Mouse (Mus musculus): Measurements from ENCODE around the gene Fam24b. TPM values are rescaled to one million over a fixed set of nuclear protein-coding genes. Genes with fewer than 3 reads are reported as not detected.

Fam24b gene
- polyA plus RNA-seq, 1 experiment from 2014 or later, result not detected

- ATAC-seq (ENCODE audit: insufficient read depth, low FRiP score, low read depth), result no peak
- H3K36me3 ChIP-seq, result no peaks in the 10 kb centered on the region
- H3K4me2 ChIP-seq, result no peak within 1 kb of the TSS
- H3K9ac ChIP-seq, result no peak within 1 kb of the TSS
- WGBS, result 45% methylated on average over 1 of the region's 1 CpGs
- H3K4me1 ChIP-seq, result 0 out of 2 replicates have a peak, but pooled peaks cover 2% of the 10 kb centered on the region
- H3K4me3 ChIP-seq (replicated peaks), result no peak within 1 kb of the TSS
- no peak within 1 kb of the TSS for H3K27ac ChIP-seq
- H3K27me3 ChIP-seq (replicated peaks), result no peaks in the 10 kb centered on the region
- no peaks in the 10 kb centered on the region for H3K9me3 ChIP-seq
Measured at GRCm38 (mm10) chr7:131333564-131333963, 4.2 kb upstream of the Fam24b start, which contains the start of gene Fam24a. Fam24a (plus strand) TSS chr7:131333864.

GRCm38 (mm10) chr7:131331688-131332087 is 2.4 kb upstream of the Fam24b start:
- WGBS, result 62% methylated on average over 2 of the region's 2 CpGs
- Histone ChIP-seq H3K9me3 (no peaks in the 10 kb centered on the region), H3K27ac (no peak overlapping the region), H3K4me1 (no peaks in the 10 kb centered on the region), H3K9ac (no peak overlapping the region), H3K4me2 (no peak overlapping the region), H3K27me3 (replicated peaks) (no peaks in the 10 kb centered on the region), H3K36me3 (no peaks in the 10 kb centered on the region), H3K4me3 (replicated peaks) (no peak overlapping the region)
- no peak for ATAC-seq (ENCODE audit: insufficient read depth, low FRiP score, low read depth)

GRCm38 (mm10) chr7:131327054-131327453 is 2.3 kb downstream of the Fam24b start:
- Histone ChIP-seq H3K27ac (no peak overlapping the region), H3K27me3 (replicated peaks) (no peaks in the 10 kb centered on the region), H3K4me3 (replicated peaks) (no peak overlapping the region), H3K36me3 (no peaks in the 10 kb centered on the region), H3K9me3 (no peaks in the 10 kb centered on the region), H3K4me2 (no peak overlapping the region), H3K4me1 (no peaks in the 10 kb centered on the region), H3K9ac (no peak overlapping the region)
- 90% methylated on average over 5 of the region's 5 CpGs for WGBS
- ATAC-seq (ENCODE audit: insufficient read depth, low FRiP score, low read depth), result no peak

GRCm38 (mm10) chr7:131322192-131322591 is 7.1 kb downstream of the Fam24b start, which contains the start of gene Cuzd1:
Cuzd1 (minus strand) TSS chr7:131322292.
- Histone ChIP-seq H3K9ac (no peak within 1 kb of the TSS), H3K4me3 (replicated peaks) (no peak within 1 kb of the TSS), H3K36me3 (no peaks in the 10 kb centered on the region), H3K9me3 (no peaks in the 10 kb centered on the region), H3K4me1 (no peaks in the 10 kb centered on the region), H3K27ac (no peak within 1 kb of the TSS), H3K27me3 (replicated peaks) (no peaks in the 10 kb centered on the region), H3K4me2 (no peak within 1 kb of the TSS)
- no peak for ATAC-seq (ENCODE audit: insufficient read depth, low FRiP score, low read depth)
- WGBS, result 72% methylated on average over 2 of the region's 2 CpGs

- H3K27me3 ChIP-seq (replicated peaks), result no peaks in the 10 kb centered on the region
- H3K4me2 ChIP-seq, result no peak overlapping the region
- H3K4me3 ChIP-seq (replicated peaks), result no peak overlapping the region
- 69% methylated on average over 5 of the region's 7 CpGs for WGBS
- H3K36me3 ChIP-seq, result no peaks in the 10 kb centered on the region
- H3K4me1 ChIP-seq, result no peaks in the 10 kb centered on the region
- H3K27ac ChIP-seq, result no peak overlapping the region
- no peaks in the 10 kb centered on the region for H3K9me3 ChIP-seq
- no peak overlapping the region for H3K9ac ChIP-seq
- ATAC-seq (ENCODE audit: insufficient read depth, low FRiP score, low read depth), result no peak
Measured at GRCm38 (mm10) chr7:131318340-131318739, 11.0 kb downstream of the Fam24b start.

- no peaks in the 10 kb centered on the region for H3K9me3 ChIP-seq
- H3K36me3 ChIP-seq, result no peaks in the 10 kb centered on the region
- ATAC-seq (ENCODE audit: insufficient read depth, low FRiP score, low read depth), result no peak
- H3K9ac ChIP-seq, result no peak overlapping the region
- WGBS, result 55% methylated on average over 12 of the region's 12 CpGs
- no peak overlapping the region for H3K27ac ChIP-seq
- H3K4me2 ChIP-seq, result no peak overlapping the region
- no peaks in the 10 kb centered on the region for H3K4me1 ChIP-seq
- H3K27me3 ChIP-seq (replicated peaks), result no peaks in the 10 kb centered on the region
- no peak overlapping the region for H3K4me3 ChIP-seq (replicated peaks)
Measured at GRCm38 (mm10) chr7:131317587-131317986, 11.7 kb downstream of the Fam24b start.

- H3K9me3 ChIP-seq, result no peaks in the 10 kb centered on the region
- 71% methylated on average over 7 of the region's 7 CpGs for WGBS
- no peak overlapping the region for H3K9ac ChIP-seq
- H3K27me3 ChIP-seq (replicated peaks), result no peaks in the 10 kb centered on the region
- no peak for ATAC-seq (ENCODE audit: insufficient read depth, low FRiP score, low read depth)
- no peak overlapping the region for H3K4me3 ChIP-seq (replicated peaks)
- no peak overlapping the region for H3K27ac ChIP-seq
- no peak overlapping the region for H3K4me2 ChIP-seq
- no peaks in the 10 kb centered on the region for H3K4me1 ChIP-seq
- no peaks in the 10 kb centered on the region for H3K36me3 ChIP-seq
Measured at GRCm38 (mm10) chr7:131314493-131314892, 14.8 kb downstream of the Fam24b start.

GRCm38 (mm10) chr7:131306733-131307132 is 22.6 kb downstream of the Fam24b start:
- Histone ChIP-seq H3K4me2 (no peak overlapping the region), H3K9me3 (no peaks in the 10 kb centered on the region), H3K36me3 (no peaks in the 10 kb centered on the region), H3K27ac (no peak overlapping the region), H3K4me1 (no peaks in the 10 kb centered on the region), H3K4me3 (replicated peaks) (no peak overlapping the region), H3K27me3 (replicated peaks) (no peaks in the 10 kb centered on the region), H3K9ac (no peak overlapping the region)
- no peak for ATAC-seq (ENCODE audit: insufficient read depth, low FRiP score, low read depth)
- WGBS, result 69% methylated on average over 5 of the region's 5 CpGs

- WGBS, result 64% methylated on average over 8 of the region's 8 CpGs
- H3K4me1 ChIP-seq, result no peaks in the 10 kb centered on the region
- no peaks in the 10 kb centered on the region for H3K9me3 ChIP-seq
- no peak overlapping the region for H3K27ac ChIP-seq
- ATAC-seq (ENCODE audit: insufficient read depth, low FRiP score, low read depth), result no peak; the same call in 1 of the 2 replicates
- no peak overlapping the region for H3K4me3 ChIP-seq (replicated peaks)
- no peaks in the 10 kb centered on the region for H3K36me3 ChIP-seq
- no peak overlapping the region for H3K4me2 ChIP-seq
- H3K9ac ChIP-seq, result no peak overlapping the region
- no peaks in the 10 kb centered on the region for H3K27me3 ChIP-seq (replicated peaks)
Measured at GRCm38 (mm10) chr7:131303340-131303739, 26.0 kb downstream of the Fam24b start.

- Histone ChIP-seq H3K4me2 (no peak overlapping the region), H3K27ac (no peak overlapping the region), H3K4me1 (no peaks in the 10 kb centered on the region), H3K4me3 (replicated peaks) (no peak overlapping the region), H3K36me3 (no peaks in the 10 kb centered on the region), H3K9ac (no peak overlapping the region), H3K27me3 (replicated peaks) (no peaks in the 10 kb centered on the region), H3K9me3 (no peaks in the 10 kb centered on the region)
- WGBS, result 64% methylated on average over 8 of the region's 8 CpGs
- ATAC-seq (ENCODE audit: insufficient read depth, low FRiP score, low read depth), result no peak
Measured at GRCm38 (mm10) chr7:131297151-131297550, 32.2 kb downstream of the Fam24b start.

Other genes starting within 250 kb of the Fam24b start
- gene 4933402N03Rik, start 183.2 kb downstream of the Fam24b start, polyA plus RNA-seq (2015; fragmentation: Nextera tagmentation; extraction: Ambion mirVana), result not detected in 2 replicates
- 0.01 and 0.03 TPM in 2 replicates for gene 5430419D17Rik, start 155.1 kb downstream of the Fam24b start, polyA plus RNA-seq (2015; fragmentation: Nextera tagmentation; extraction: Ambion mirVana)
- gene Cuzd1, start 7.2 kb downstream of the Fam24b start, polyA plus RNA-seq (2015; fragmentation: Nextera tagmentation; extraction: Ambion mirVana), result 0.36 and 0.40 TPM in 2 replicates
- not detected in 2 replicates for gene Fam24a, start 4.3 kb upstream of the Fam24b start, polyA plus RNA-seq (2015; fragmentation: Nextera tagmentation; extraction: Ambion mirVana)
- gene 2310057M21Rik, start 33.2 kb upstream of the Fam24b start, polyA plus RNA-seq (2015; fragmentation: Nextera tagmentation; extraction: Ambion mirVana), result 17.7 and 19.2 TPM in 2 replicates
- 69.8 and 75.2 TPM in 2 replicates for gene Pstk, start 41.6 kb upstream of the Fam24b start, polyA plus RNA-seq (2015; fragmentation: Nextera tagmentation; extraction: Ambion mirVana)
- gene Ikzf5, start 81.0 kb upstream of the Fam24b start, polyA plus RNA-seq (2015; fragmentation: Nextera tagmentation; extraction: Ambion mirVana), result 11.4 and 13.2 TPM in 2 replicates
- 92.4 and 103 TPM in 2 replicates for gene Acadsb, start 81.1 kb upstream of the Fam24b start, polyA plus RNA-seq (2015; fragmentation: Nextera tagmentation; extraction: Ambion mirVana)
- 1.6 and 2.0 TPM in 2 replicates for gene Hmx3, start 213.4 kb upstream of the Fam24b start, polyA plus RNA-seq (2015; fragmentation: Nextera tagmentation; extraction: Ambion mirVana)
- 1.0 and 1.4 TPM in 2 replicates for gene Hmx2, start 219.3 kb upstream of the Fam24b start, polyA plus RNA-seq (2015; fragmentation: Nextera tagmentation; extraction: Ambion mirVana)
- gene Bub3, start 230.7 kb upstream of the Fam24b start, polyA plus RNA-seq (2015; fragmentation: Nextera tagmentation; extraction: Ambion mirVana), result 187 and 198 TPM in 2 replicates